Mouse (Mus musculus) stomach, embryonic 16.5 days (tissue): ENCODE results near the gene Clic4. TPM values are rescaled to one million over a fixed set of nuclear protein-coding genes. Genes with fewer than 3 reads are reported as not detected.

Experiments used
- ATAC-seq: fragments of 200-750 bp; cut with Nextera tagmentation; 2 replicates; pipeline ENCODE4 v1.8.0; 2017; ENCODE audit warnings: moderate number of reproducible peaks, moderate TSS enrichment; ENCODE audit not compliant: insufficient read depth, low FRiP score
- H3K27ac ChIP-seq: fragments of 300-500 bp; sonication (generic); 2 replicates; pipeline ENCODE4 v1.5.1; 2014; ENCODE audit warnings: low read length
- H3K27me3 ChIP-seq: fragments of 300-500 bp; sonication (generic); 2 replicates; pipeline ENCODE4 v1.6.1; 2014; ENCODE audit warnings: low read length, control low read depth, mixed read lengths; ENCODE audit not compliant: control insufficient read depth, insufficient read depth
- H3K36me3 ChIP-seq: fragments of 300-500 bp; sonication (generic); 2 replicates; pipeline ENCODE4 v1.6.1; 2014; ENCODE audit warnings: low read length; ENCODE audit not compliant: control insufficient read depth, insufficient read depth
- H3K4me1 ChIP-seq: fragments of 300-500 bp; sonication (generic); 2 replicates; pipeline ENCODE4 v1.6.1; 2014; ENCODE audit warnings: low read length, control low read depth, mixed read lengths; ENCODE audit not compliant: control insufficient read depth, insufficient read depth
- H3K4me2 ChIP-seq: fragments of 300-500 bp; sonication (generic); 2 replicates; pipeline ENCODE4 v1.6.1; 2014; ENCODE audit warnings: low read depth, low read length, mixed read lengths
- H3K4me3 ChIP-seq: fragments of 300-500 bp; sonication (generic); replicated peaks from 2 replicates; pipeline ENCODE4 v1.5.1; 2014; ENCODE audit warnings: mild to moderate bottlenecking, low read length
- H3K9ac ChIP-seq: fragments of 300-500 bp; sonication (generic); 2 replicates; pipeline ENCODE4 v1.6.1; 2014; ENCODE audit warnings: low read length
- H3K9me3 ChIP-seq: fragments of 300-500 bp; sonication (generic); replicated peaks from 2 replicates; pipeline ENCODE4 v1.6.1; 2016; ENCODE audit warnings: low read length, control low read depth; ENCODE audit not compliant: control insufficient read depth
- WGBS: fragments of 180-500 bp; shearing (Covaris S2); extraction: QIAGEN DNeasy Blood & Tissue Kit; methylation state at CpG from one replicate; pipeline ENCODE4 v1.1.7; 2014; 5-methylcytosine and 5-hydroxymethylcytosine counted together
- polyA plus RNA-seq: library from polyadenylated mRNA; unstranded; fragments of >200 nt; fragmentation: Nextera tagmentation; extraction: Ambion mirVana; gene quantifications from 2 replicates; pipeline ENCODE4 v1.2.1, GENCODE M21; 2015

The Clic4 gene
- polyA plus RNA-seq, 1 experiment from 2014 or later = 141 TPM

DNA sequence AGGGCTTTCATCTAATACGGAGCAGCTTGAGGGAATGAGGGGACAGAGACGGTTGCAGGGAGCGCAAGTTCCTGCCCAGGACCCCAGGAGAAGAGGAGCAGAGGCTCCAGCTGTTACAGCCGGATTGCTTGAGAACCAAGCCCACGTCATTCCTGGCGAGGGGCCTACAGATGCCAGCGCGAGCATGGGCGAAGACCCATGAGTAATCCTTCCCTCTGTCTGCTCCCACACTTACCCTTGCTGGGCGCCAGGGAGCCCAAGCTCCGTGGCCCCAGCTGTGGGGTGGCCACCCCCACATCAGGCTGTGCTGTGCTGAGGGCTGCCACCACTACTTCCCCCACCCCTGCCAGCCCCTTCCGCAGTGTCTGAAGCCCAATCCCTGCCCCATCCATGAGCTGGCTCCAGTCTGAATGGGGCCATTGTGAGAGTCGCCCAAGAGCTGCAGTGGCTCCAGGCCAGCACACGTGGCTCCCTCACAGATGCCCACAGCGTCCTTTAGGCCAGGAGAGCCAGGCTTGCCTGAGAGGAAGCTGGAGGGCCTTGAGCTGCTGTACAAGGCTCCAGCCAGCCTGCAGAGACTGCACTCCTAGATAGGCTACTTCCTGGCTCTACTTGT, 25.4 kb upstream of the Clic4 start:
- Histone ChIP-seq H3K4me2 (no peak overlapping the region), H3K27me3 (no peaks in the 10 kb centered on the region), H3K4me3 (no peak overlapping the region), H3K27ac (0 out of 2 replicates have a peak overlapping the region, but pooled peaks have one; percentile 6), H3K9me3 (no peaks in the 10 kb centered on the region), H3K36me3 (no peaks in the 10 kb centered on the region), H3K9ac (0 out of 2 replicates have a peak overlapping the region, but pooled peaks have one; percentile 12), H3K4me1 (0 out of 2 replicates have a peak, but pooled peaks cover 2% of the 10 kb centered on the region)
- 67% methylated on average over 15 of the region's 15 CpGs for WGBS
- ATAC-seq = peak; percentile 61

DNA sequence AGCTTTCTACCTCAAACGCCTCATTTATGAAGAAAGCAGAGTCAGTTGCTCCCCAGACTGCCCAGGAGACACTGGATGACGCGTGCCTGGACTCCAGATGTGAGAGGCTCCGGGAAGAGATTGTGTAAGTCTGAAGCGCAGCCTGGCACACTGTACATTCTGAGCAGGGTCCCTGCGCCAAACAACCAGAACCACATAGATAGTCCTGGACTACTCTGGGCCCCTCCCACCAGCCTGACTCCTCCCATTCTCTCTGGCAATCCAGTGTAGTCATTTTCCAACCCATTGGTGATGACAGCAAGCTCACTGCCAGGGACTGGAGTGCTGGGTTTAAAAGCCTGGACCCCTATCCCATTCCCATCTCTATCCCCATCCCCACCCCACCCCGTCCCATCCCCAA, 24.5 kb upstream of the Clic4 start:
- Histone ChIP-seq H3K36me3 (no peaks in the 10 kb centered on the region), H3K27ac (no peak overlapping the region), H3K9me3 (no peaks in the 10 kb centered on the region), H3K4me2 (no peak overlapping the region), H3K9ac (no peak overlapping the region), H3K4me3 (no peak overlapping the region), H3K4me1 (peaks cover 5% of the 10 kb centered on the region), H3K27me3 (no peaks in the 10 kb centered on the region)
- 87% methylated on average over 7 of the region's 7 CpGs for WGBS
- no peak for ATAC-seq

DNA sequence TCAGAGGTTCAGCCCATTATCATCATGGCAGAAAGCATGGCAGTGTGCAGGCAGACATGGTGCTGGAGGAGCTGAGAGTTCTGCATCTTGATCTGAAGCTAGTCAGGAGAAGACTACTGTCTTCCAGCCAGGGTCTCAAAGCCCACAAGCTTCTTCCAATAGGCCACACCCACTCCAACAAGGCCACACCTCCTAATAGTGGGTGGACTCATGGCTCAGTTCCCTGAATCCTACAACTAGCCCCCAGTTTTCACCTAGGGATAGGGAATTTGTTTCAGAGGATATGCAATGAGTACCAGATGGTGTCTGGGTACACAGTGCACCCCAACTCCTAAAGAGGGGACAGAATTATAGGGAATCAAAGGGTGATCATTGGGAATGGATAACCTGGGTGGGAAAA, 24.0 kb upstream of the Clic4 start:
- H3K27ac ChIP-seq = no peak overlapping the region
- H3K9me3 ChIP-seq = no peaks in the 10 kb centered on the region
- no peak overlapping the region for H3K9ac ChIP-seq
- no peaks in the 10 kb centered on the region for H3K27me3 ChIP-seq
- H3K4me3 ChIP-seq = no peak overlapping the region
- H3K4me2 ChIP-seq = no peak overlapping the region
- no peak for ATAC-seq
- H3K4me1 ChIP-seq = peaks cover 10% of the 10 kb centered on the region
- H3K36me3 ChIP-seq = no peaks in the 10 kb centered on the region

DNA sequence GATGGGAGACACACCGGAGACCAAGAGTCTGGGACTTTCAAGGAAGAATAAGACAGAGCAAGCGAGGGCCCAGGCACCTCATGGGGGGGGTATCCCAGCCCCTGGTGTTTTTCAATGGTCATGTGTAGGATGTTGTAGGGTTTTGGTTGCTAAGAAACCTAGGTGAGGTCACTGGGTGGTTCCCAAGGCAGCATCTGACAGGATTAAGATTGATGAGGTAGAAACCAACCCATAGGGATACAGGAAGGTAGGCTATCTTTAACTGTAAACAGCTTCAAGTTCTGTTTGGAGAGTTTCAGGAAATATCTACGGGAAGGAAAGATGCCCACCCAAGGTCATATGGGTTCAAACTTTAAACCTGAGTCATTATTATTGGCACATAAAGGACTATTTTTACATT, 21.2 kb upstream of the Clic4 start:
- Histone ChIP-seq H3K9ac (no peak overlapping the region), H3K9me3 (no peaks in the 10 kb centered on the region), H3K36me3 (no peaks in the 10 kb centered on the region), H3K4me2 (no peak overlapping the region), H3K27me3 (no peaks in the 10 kb centered on the region), H3K27ac (no peak overlapping the region), H3K4me1 (peaks cover 10% of the 10 kb centered on the region), H3K4me3 (no peak overlapping the region)
- WGBS = 65% methylated on average over 3 of the region's 3 CpGs
- ATAC-seq = no peak

DNA sequence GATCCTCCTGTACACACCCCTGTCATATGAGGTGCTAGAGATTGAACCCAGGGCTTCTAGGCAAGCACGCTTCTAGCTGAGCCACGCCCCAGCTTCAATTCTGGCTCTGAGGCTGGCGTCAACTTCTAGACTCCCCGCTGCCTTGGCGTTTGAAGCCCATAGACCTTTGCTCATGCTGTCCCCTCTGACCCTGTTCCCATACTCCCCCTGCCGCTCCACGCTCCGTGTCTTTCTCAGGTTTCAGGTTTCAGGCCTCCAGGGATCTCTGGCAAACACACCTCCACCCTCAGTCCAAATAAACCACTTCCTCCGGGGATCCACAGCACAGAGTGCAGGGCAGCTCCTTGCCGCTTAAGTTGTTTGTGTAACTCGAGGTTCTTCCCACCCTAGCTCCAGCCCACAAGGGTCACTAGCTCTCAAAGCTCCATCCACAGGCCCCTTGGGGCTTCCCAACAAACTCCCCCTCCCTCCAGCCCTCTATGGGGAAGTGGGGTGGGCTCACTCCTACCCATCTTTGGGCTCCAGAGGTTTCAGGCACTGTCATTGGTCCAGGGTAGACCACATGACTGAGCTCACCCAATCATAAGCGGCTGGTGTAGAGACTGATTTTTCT, 20.0 kb upstream of the Clic4 start:
- WGBS = 7% methylated on average over 12 of the region's 12 CpGs
- peak; percentile 88 for ATAC-seq
- Histone ChIP-seq H3K4me3 (no peak overlapping the region), H3K27me3 (no peaks in the 10 kb centered on the region), H3K9me3 (no peaks in the 10 kb centered on the region), H3K36me3 (no peaks in the 10 kb centered on the region), H3K4me2 (peak overlapping the region; percentile 35), H3K27ac (peak overlapping the region; percentile 54; the same call in 1 of the 2 replicates), H3K9ac (peak overlapping the region; percentile 9; the same call in 1 of the 2 replicates), H3K4me1 (peaks cover 13% of the 10 kb centered on the region)

DNA sequence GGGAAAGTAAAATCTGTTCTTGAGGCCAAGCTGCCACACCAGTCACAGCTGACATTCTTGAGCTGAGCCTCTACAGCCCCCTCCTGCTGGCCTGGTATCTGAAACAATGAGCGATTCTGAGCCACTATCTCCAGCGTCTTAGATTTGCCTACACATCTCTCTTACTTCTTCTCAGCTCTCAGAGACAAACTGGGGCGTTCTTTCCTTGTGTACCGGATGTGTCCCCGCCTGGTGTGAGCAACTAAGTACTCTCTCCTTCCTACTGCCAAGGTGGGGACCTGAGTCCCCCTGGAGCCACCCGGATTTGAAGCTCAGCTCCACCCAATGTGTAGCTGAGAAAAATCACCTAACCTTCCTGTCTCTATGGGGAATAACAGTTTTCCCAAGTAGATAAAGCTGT, 19.2 kb upstream of the Clic4 start:
- H3K9ac ChIP-seq = no peak overlapping the region
- H3K27me3 ChIP-seq = no peaks in the 10 kb centered on the region
- peak overlapping the region; percentile 8; the same call in 1 of the 2 replicates for H3K27ac ChIP-seq
- no peaks in the 10 kb centered on the region for H3K36me3 ChIP-seq
- H3K4me3 ChIP-seq = no peak overlapping the region
- no peak overlapping the region for H3K4me2 ChIP-seq
- H3K9me3 ChIP-seq = no peaks in the 10 kb centered on the region
- H3K4me1 ChIP-seq = peaks cover 19% of the 10 kb centered on the region
- ATAC-seq = no peak
- 48% methylated on average over 6 of the region's 6 CpGs for WGBS

DNA sequence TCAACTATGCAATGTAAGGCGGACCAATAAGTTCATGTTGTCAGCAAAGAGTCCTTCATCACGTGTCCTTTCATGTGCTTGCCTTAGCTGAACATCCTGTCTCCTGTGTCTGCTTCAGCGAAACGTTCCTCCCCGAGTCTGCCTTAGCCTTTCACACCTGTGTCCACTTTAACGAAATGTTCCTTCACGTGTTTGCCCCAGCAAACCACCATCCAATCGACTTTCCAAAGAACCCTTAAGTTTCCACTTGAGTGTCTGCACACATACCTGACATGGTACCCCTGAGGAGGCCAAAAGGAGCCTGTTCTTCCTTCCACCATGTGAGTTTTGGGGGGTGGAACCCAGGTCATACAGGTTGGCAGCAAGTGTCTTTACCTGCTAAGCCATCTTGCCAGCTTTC, 18.6 kb upstream of the Clic4 start:
- no peaks in the 10 kb centered on the region for H3K36me3 ChIP-seq
- H3K9me3 ChIP-seq = no peaks in the 10 kb centered on the region
- peaks cover 25% of the 10 kb centered on the region for H3K4me1 ChIP-seq
- no peaks in the 10 kb centered on the region for H3K27me3 ChIP-seq
- 93% methylated on average over 8 of the region's 8 CpGs for WGBS
- H3K27ac ChIP-seq = no peak overlapping the region
- no peak for ATAC-seq
- H3K9ac ChIP-seq = no peak overlapping the region
- H3K4me3 ChIP-seq = no peak overlapping the region
- H3K4me2 ChIP-seq = no peak overlapping the region

DNA sequence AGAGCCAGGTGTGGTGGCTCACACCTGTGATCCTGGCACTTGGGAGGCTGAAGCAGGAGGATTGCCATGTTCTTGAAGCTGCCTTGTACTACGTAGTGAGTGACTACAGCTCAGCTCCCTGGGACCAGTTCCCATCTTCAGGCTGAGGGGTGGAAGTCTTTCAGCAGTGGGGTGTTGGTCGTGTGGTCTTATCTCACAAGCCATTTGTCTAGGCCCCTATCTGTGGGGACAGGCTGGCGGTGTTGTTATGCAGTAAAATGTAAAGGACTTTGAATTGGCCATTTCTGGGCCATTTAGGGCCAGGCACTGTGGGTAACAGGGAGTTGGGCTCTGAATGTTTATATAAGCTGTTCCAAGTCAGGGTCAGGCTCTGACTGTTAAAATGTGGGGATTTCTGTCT, 15.4 kb upstream of the Clic4 start:
- Histone ChIP-seq H3K27ac (peak overlapping the region; percentile 89), H3K4me3 (no peak overlapping the region), H3K4me1 (peaks cover 31% of the 10 kb centered on the region), H3K4me2 (no peak overlapping the region), H3K9me3 (no peaks in the 10 kb centered on the region), H3K27me3 (no peaks in the 10 kb centered on the region), H3K9ac (no peak overlapping the region), H3K36me3 (no peaks in the 10 kb centered on the region)
- 44% methylated on average over 3 of the region's 3 CpGs for WGBS
- ATAC-seq = no peak

DNA sequence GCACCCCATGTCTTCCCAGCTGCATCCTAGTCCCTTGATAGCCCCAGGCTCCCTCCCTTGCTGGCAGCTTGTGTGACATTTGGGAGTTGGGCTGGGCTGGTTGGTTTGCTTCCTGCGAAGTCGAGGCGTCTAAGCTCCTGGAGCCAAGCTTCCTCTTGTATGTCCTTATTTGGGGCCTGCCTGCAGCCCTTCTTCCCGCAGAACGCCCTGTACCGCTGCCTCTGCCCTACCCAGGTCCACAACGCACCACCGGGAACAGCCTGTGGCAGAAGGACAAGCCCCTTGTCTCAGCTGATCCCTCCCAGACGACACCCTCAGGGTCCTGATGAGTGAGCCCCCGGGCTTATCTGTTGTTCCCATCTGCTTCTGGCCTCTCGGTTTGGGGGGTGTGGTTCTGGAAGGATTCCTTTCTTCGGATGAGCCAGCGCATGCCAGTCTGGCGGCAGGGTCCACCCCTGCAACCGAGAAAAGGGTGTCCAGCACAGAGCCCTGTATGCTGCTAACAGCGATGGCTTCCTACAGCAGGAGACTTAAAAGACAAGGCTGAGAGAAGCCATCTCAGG, 14.3 kb upstream of the Clic4 start:
- Histone ChIP-seq H3K27me3 (no peaks in the 10 kb centered on the region), H3K27ac (peak overlapping the region; percentile 89), H3K4me2 (peak overlapping the region; percentile 46), H3K36me3 (no peaks in the 10 kb centered on the region), H3K4me3 (peak overlapping the region; percentile 29), H3K9me3 (no peaks in the 10 kb centered on the region), H3K9ac (peak overlapping the region; percentile 66), H3K4me1 (peaks cover 26% of the 10 kb centered on the region)
- peak; percentile 75 for ATAC-seq
- 11% methylated on average over 16 of the region's 16 CpGs for WGBS
